Mouse (Mus musculus) lung, adult 18-20 months (tissue): ENCODE results near the gene Fgd6.
A peak's percentile ranks its signal among the peaks of the same experiment; 100 is the strongest.

Experiments
- DNase-seq, 2 experiments: peaks; one replicate each; pipeline ENCODE4 v3.0.0; 2022; ENCODE audit warnings: mixed read lengths in 2 of 2

Gene Fgd6

GRCm38 (mm10) chr10:94140227-94140931 lies 104.6 kb downstream of the Fgd6 start:
- no peak for DNase-seq

- DNase-seq, result no peak
These were observed 106.6 kb downstream of the Fgd6 start for GRCm38 (mm10) chr10:94142427-94142826.

- no peak for DNase-seq
These were observed 108.8 kb downstream of the Fgd6 start for GRCm38 (mm10) chr10:94144581-94144980.

- no peak for DNase-seq
These were observed 111.6 kb downstream of the Fgd6 start for GRCm38 (mm10) chr10:94147391-94147755.

- peak; percentile 91 to 94 for DNase-seq
These were observed 112.1 kb downstream of the Fgd6 start, which contains the start of gene Nr2c1 for GRCm38 (mm10) chr10:94147756-94148531. Gene Nr2c1, plus strand, starts transcription at chr10:94148023.

GRCm38 (mm10) chr10:94151488-94151887 lies 115.7 kb downstream of the Fgd6 start:
- peak in 1 of 2 experiments; percentile 20 for DNase-seq

GRCm38 (mm10) chr10:94153841-94154240 lies 118.0 kb downstream of the Fgd6 start:
- DNase-seq, result no peak

- DNase-seq, result no peak
These were observed 123.2 kb downstream of the Fgd6 start for GRCm38 (mm10) chr10:94158962-94159361.

GRCm38 (mm10) chr10:94159406-94159805 lies 123.6 kb downstream of the Fgd6 start:
- no peak for DNase-seq

GRCm38 (mm10) chr10:94161051-94161765 lies 125.4 kb downstream of the Fgd6 start:
- no peak for DNase-seq

- DNase-seq, result no peak
These were observed 126.2 kb downstream of the Fgd6 start for GRCm38 (mm10) chr10:94162031-94162430.

- no peak for DNase-seq
These were observed 128.5 kb downstream of the Fgd6 start for GRCm38 (mm10) chr10:94164104-94164845.

GRCm38 (mm10) chr10:94165426-94165825 lies 129.6 kb downstream of the Fgd6 start:
- DNase-seq, result no peak

GRCm38 (mm10) chr10:94167051-94167750 lies 131.4 kb downstream of the Fgd6 start:
- no peak for DNase-seq

- no peak for DNase-seq
These were observed 135.8 kb downstream of the Fgd6 start for GRCm38 (mm10) chr10:94171440-94172130.

- no peak for DNase-seq
These were observed 136.3 kb downstream of the Fgd6 start for GRCm38 (mm10) chr10:94172137-94172536.

GRCm38 (mm10) chr10:94172706-94173105 lies 136.9 kb downstream of the Fgd6 start:
- DNase-seq, result no peak

GRCm38 (mm10) chr10:94174652-94175051 lies 138.9 kb downstream of the Fgd6 start:
- no peak for DNase-seq

GRCm38 (mm10) chr10:94183199-94183598 lies 147.4 kb downstream of the Fgd6 start:
- no peak for DNase-seq
